Mouse (Mus musculus) midbrain, postnatal 0 days (tissue): ENCODE data around the gene Hist1h2af. TPM values are rescaled to one million over a fixed set of nuclear protein-coding genes. Genes with fewer than 3 reads are reported as not detected.

Experiments used
- ATAC-seq: fragments of 200-750 bp; cut with Nextera tagmentation; 2 replicates; pipeline ENCODE4 v1.8.0; 2017; ENCODE audit warnings: moderate number of reproducible peaks, mild to moderate bottlenecking, moderate TSS enrichment, moderate library complexity; ENCODE audit not compliant: low FRiP score
- DNase-seq: peaks from one replicate; pipeline ENCODE4 v3.0.0-alpha.2; 2015; ENCODE audit warnings: low spot score
- H3K27ac ChIP-seq: fragments of 300-500 bp; sonication (generic); 2 replicates; pipeline ENCODE4 v1.5.1; 2014; ENCODE audit warnings: low read depth, mild to moderate bottlenecking, low read length, mixed read lengths
- H3K27me3 ChIP-seq: fragments of 300-500 bp; sonication (generic); 2 replicates; pipeline ENCODE4 v1.6.1; 2014; ENCODE audit warnings: low read length, control low read depth, mixed read lengths; ENCODE audit not compliant: insufficient read depth
- H3K36me3 ChIP-seq: fragments of 300-500 bp; sonication (generic); 2 replicates; pipeline ENCODE4 v1.6.1; 2014; ENCODE audit warnings: low read length, control low read depth, mixed read lengths; ENCODE audit not compliant: insufficient read depth
- H3K4me1 ChIP-seq: fragments of 300-500 bp; sonication (generic); 2 replicates; pipeline ENCODE4 v1.6.1; 2014; ENCODE audit warnings: mild to moderate bottlenecking, control low read depth, antibody characterized with exemption, low read length, mixed read lengths; ENCODE audit not compliant: insufficient read depth
- H3K4me2 ChIP-seq: fragments of 300-500 bp; sonication (generic); 2 replicates; pipeline ENCODE4 v1.6.1; 2014; ENCODE audit warnings: low read depth, mild to moderate bottlenecking, low read length, mixed read lengths; ENCODE audit not compliant: poor library complexity, severe bottlenecking
- H3K4me3 ChIP-seq: fragments of 300-500 bp; sonication (generic); 2 replicates; pipeline ENCODE4 v1.5.1; 2014; ENCODE audit warnings: low read depth, mild to moderate bottlenecking, low read length, moderate library complexity
- H3K9ac ChIP-seq: fragments of 300-500 bp; sonication (generic); replicated peaks from 2 replicates; pipeline ENCODE4 v1.6.1; 2014; ENCODE audit warnings: mild to moderate bottlenecking, low read length, moderate library complexity, mixed read lengths; ENCODE audit not compliant: poor library complexity, severe bottlenecking
- H3K9me3 ChIP-seq: fragments of 300-500 bp; sonication (generic); 2 replicates; pipeline ENCODE4 v1.6.1; 2016; ENCODE audit warnings: low read length, control low read depth
- CTCF ChIP-seq: IDR thresholded peaks from 2 replicates; pipeline ENCODE4 v1.5.1; 2016; ENCODE audit warnings: antibody characterized with exemption, mild to moderate bottlenecking
- WGBS: fragments of 180-500 bp; shearing (Covaris S2); extraction: QIAGEN DNeasy Blood & Tissue Kit; methylation state at CpG from one replicate; pipeline ENCODE4 v1.1.7; 2014; 5-methylcytosine and 5-hydroxymethylcytosine counted together
- polyA plus RNA-seq: library from polyadenylated mRNA; unstranded; fragments of >200 nt; fragmentation: Nextera tagmentation; extraction: Ambion mirVana; gene quantifications from 2 replicates; pipeline ENCODE4 v1.2.1, GENCODE M21; 2015
- total RNA-seq: library from RNA; depleted of rRNA; stranded (reverse); fragments of >200 nt; gene quantifications from 2 replicates; pipeline ENCODE4 v1.2.3, GENCODE M21; 2014

Gene Hist1h2af
- total and polyA plus RNA-seq, 2 experiments from 2014 or later = 0.54 to 293 TPM

- 19% methylated on average over 5 of the region's 5 CpGs for WGBS
- H3K36me3 ChIP-seq = no peaks in the 10 kb centered on the region
- H3K4me2 ChIP-seq = no peak overlapping the region
- H3K4me3 ChIP-seq = no peak overlapping the region
- H3K27me3 ChIP-seq = 0 out of 2 replicates have a peak, but pooled peaks cover 4% of the 10 kb centered on the region
- ATAC-seq = no peak
- H3K9me3 ChIP-seq = no peaks in the 10 kb centered on the region
- no peaks in the 10 kb centered on the region; the same call in 1 of the 2 replicates for H3K4me1 ChIP-seq
- no peak overlapping the region for H3K27ac ChIP-seq
- no peak overlapping the region for H3K9ac ChIP-seq
- TF ChIP-seq CTCF = no peak
- DNase-seq = no peak
Observed at GRCm38 (mm10) chr13:23501511-23501910, 32.2 kb upstream of the Hist1h2af start.

GRCm38 (mm10) chr13:23502031-23502567, 31.6 kb upstream of the Hist1h2af start:
- Histone ChIP-seq H3K4me2 (no peak overlapping the region), H3K27ac (no peak overlapping the region), H3K27me3 (peaks cover 5% of the 10 kb centered on the region; the same call in 1 of the 2 replicates), H3K4me3 (no peak overlapping the region), H3K36me3 (no peaks in the 10 kb centered on the region), H3K4me1 (no peaks in the 10 kb centered on the region; the same call in 1 of the 2 replicates), H3K9ac (no peak overlapping the region), H3K9me3 (no peaks in the 10 kb centered on the region)
- 36% methylated on average over 9 of the region's 9 CpGs for WGBS
- DNase-seq = no peak
- TF ChIP-seq CTCF = no peak
- ATAC-seq = no peak

GRCm38 (mm10) chr13:23502916-23503315, 30.8 kb upstream of the Hist1h2af start:
- Histone ChIP-seq H3K9me3 (no peaks in the 10 kb centered on the region), H3K9ac (no peak overlapping the region), H3K27ac (no peak overlapping the region), H3K4me3 (no peak overlapping the region), H3K4me2 (no peak overlapping the region), H3K4me1 (no peaks in the 10 kb centered on the region; the same call in 1 of the 2 replicates), H3K27me3 (peaks cover 6% of the 10 kb centered on the region; the same call in 1 of the 2 replicates), H3K36me3 (no peaks in the 10 kb centered on the region)
- ATAC-seq = no peak
- WGBS = 48% methylated on average over 4 of the region's 4 CpGs
- no peak for TF ChIP-seq CTCF
- no peak for DNase-seq

- Histone ChIP-seq H3K4me2 (no peak overlapping the region), H3K9me3 (no peaks in the 10 kb centered on the region)
- no peak for ATAC-seq
Observed at GRCm38 (mm10) chr13:23503797-23504196, 29.9 kb upstream of the Hist1h2af start.

GRCm38 (mm10) chr13:23505662-23506345, 27.9 kb upstream of the Hist1h2af start:
- DNase-seq = no peak
- no peak for TF ChIP-seq CTCF
- H3K27ac ChIP-seq = no peak overlapping the region
- H3K27me3 ChIP-seq = peaks cover 3% of the 10 kb centered on the region; the same call in 1 of the 2 replicates
- WGBS = 15% methylated on average over 14 of the region's 14 CpGs
- H3K9ac ChIP-seq = no peak overlapping the region
- H3K4me1 ChIP-seq = no peaks in the 10 kb centered on the region; the same call in 1 of the 2 replicates
- H3K4me3 ChIP-seq = peak overlapping the region; percentile 3; the same call in 1 of the 2 replicates
- no peaks in the 10 kb centered on the region for H3K36me3 ChIP-seq
- no peaks in the 10 kb centered on the region for H3K9me3 ChIP-seq
- no peak for ATAC-seq
- peak overlapping the region; percentile 30 for H3K4me2 ChIP-seq

More at GRCm38 (mm10) chr13:23503797-23504196, 29.9 kb upstream of the Hist1h2af start:
- 3% methylated on average over 9 of the region's 9 CpGs for WGBS
- Histone ChIP-seq H3K27ac (no peak overlapping the region), H3K9ac (no peak overlapping the region), H3K27me3 (peaks cover 6% of the 10 kb centered on the region; the same call in 1 of the 2 replicates), H3K4me1 (no peaks in the 10 kb centered on the region; the same call in 1 of the 2 replicates), H3K36me3 (no peaks in the 10 kb centered on the region), H3K4me3 (peak overlapping the region; percentile 9; the same call in 1 of the 2 replicates)
- peak; percentile 76 for DNase-seq
- no peak for TF ChIP-seq CTCF

GRCm38 (mm10) chr13:23506351-23506750, 27.4 kb upstream of the Hist1h2af start:
- Histone ChIP-seq H3K4me1 (no peaks in the 10 kb centered on the region; the same call in 1 of the 2 replicates), H3K27me3 (peaks cover 3% of the 10 kb centered on the region; the same call in 1 of the 2 replicates), H3K9me3 (no peaks in the 10 kb centered on the region), H3K36me3 (no peaks in the 10 kb centered on the region), H3K4me2 (peak overlapping the region; percentile 30; the same call in 1 of the 2 replicates), H3K27ac (no peak overlapping the region), H3K9ac (no peak overlapping the region), H3K4me3 (no peak overlapping the region)
- 16% methylated on average over 13 of the region's 13 CpGs for WGBS
- no peak for TF ChIP-seq CTCF
- DNase-seq (peak; percentile 27), ATAC-seq (no peak)
